Mouse (Mus musculus) cerebellum, postnatal 14 days (tissue): ENCODE measurements around the gene Sobp.

Experiments used
- DNase-seq, 2 experiments: peaks; one replicate each; pipeline ENCODE4 v3.0.0; 2021; ENCODE audit warnings: mixed read lengths in 2 of 2

Sobp gene

GRCm38 (mm10) chr10:42989910-42990309 lies 184.4 kb downstream of the Sobp start:
- peak; percentile 78 to 86 for DNase-seq

DNA sequence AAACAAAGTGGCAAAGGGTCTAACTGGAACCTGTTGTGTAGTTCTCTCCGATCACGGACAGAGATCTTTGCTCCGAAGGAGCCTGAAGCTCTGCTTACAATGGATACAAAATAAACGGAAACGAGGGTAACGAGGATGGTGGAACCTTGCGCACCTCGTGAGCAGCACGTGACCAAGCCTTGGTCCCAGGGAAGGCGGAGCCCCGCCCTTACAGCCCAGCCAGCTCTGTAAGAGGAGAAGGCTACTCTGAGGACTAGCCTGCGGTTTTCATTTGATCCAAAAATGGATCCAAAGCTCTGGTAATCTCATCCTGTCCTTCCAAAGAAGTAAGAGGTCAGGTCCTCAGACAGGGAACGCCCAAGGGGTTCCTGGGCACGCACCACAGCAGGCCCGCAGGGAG lies 185.7 kb downstream of the Sobp start:
- no peak for DNase-seq

- peak; percentile 46 to 57 for DNase-seq
Observed at GRCm38 (mm10) chr10:42987594-42988052, 186.7 kb downstream of the Sobp start.

- no peak for DNase-seq
Observed at GRCm38 (mm10) chr10:42984886-42985285, 189.4 kb downstream of the Sobp start.

GRCm38 (mm10) chr10:42980999-42981757 lies 193.2 kb downstream of the Sobp start:
- no peak for DNase-seq

DNA sequence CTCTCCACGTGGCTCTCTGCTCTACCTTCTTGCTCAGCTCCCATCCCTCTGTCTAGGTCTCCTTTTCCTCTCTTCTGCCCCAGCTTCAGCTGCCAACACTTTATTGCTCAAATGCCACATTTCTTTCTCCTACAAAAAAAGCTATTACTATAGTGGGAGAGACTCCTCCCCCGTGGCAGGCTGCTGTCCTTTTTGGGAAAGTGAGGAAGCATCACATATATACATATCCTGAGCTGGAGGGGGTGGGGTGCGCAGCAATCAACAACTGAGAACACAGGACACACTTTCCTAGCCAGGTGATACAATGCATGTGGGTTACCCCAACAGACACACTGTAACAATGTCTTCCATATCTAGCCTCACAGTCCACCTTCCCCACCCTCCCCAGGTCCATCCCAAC lies 196.0 kb downstream of the Sobp start:
- no peak for DNase-seq

DNA sequence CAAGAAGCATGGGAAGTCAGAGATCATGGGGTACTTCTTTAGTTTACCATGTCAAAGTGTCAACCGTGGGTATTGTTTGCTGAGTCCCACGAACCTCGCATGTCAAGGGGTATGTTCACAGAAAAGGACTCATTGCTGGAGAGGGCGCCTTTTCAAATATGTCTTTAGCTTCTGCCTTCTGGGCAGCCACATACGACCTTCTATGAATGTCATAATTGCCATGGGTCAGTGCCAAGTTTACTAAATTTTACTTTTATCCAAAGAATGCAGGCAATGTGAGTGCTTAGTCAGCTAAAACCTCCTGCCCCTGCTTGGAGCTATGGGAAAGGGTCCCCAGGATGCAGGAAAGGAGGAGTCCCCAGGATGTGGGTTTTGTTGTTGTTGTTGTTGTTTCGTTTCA lies 197.8 kb downstream of the Sobp start:
- no peak for DNase-seq

DNA sequence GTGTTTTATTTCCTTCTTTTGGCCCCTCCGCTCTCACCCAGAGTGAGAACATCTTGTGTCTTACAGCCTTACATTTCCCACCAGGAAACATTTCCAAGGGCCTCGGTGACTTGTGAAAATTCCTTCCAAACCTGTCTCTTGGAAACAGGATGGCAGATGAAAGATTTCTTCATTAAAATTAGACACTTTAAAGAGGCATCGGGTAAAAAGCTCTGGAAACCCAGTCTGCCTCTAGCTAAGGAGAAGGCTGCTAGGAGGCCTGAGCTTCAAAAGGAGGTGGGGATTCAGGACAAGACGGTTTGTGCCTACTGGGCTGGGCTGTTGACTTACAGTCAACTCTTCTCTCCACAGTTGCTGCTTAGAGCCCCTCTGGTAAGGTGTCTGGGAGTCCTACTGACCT lies 200.8 kb downstream of the Sobp start:
- DNase-seq: no peak

- DNase-seq: peak; percentile 77 to 90
Observed at GRCm38 (mm10) chr10:42972504-42973172, 201.7 kb downstream of the Sobp start.

GRCm38 (mm10) chr10:42968332-42968731 lies 206.0 kb downstream of the Sobp start:
- DNase-seq: no peak

GRCm38 (mm10) chr10:42963061-42963460 lies 211.3 kb downstream of the Sobp start:
- DNase-seq: no peak

DNA sequence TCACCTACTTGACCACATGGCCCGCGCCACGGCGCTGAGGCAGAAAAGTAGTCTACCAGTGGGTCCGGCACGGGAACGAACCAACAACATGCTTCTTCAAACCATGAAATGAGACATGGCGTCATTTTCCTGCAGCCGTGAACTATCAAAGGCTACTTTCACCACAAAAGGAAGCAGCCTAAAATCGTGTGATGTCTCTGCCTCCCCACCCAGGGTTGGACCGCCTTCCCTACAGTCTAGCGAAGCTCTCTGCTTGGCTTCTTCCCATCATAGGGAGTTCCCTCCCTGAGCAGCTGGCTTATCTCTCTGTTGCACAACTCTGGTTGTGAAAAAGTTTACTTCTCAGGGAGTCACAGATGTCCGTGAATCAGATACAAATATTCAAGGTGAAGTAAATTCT lies 211.7 kb downstream of the Sobp start:
- no peak for DNase-seq

GRCm38 (mm10) chr10:42962181-42962601 lies 212.1 kb downstream of the Sobp start:
- DNase-seq: no peak

DNA sequence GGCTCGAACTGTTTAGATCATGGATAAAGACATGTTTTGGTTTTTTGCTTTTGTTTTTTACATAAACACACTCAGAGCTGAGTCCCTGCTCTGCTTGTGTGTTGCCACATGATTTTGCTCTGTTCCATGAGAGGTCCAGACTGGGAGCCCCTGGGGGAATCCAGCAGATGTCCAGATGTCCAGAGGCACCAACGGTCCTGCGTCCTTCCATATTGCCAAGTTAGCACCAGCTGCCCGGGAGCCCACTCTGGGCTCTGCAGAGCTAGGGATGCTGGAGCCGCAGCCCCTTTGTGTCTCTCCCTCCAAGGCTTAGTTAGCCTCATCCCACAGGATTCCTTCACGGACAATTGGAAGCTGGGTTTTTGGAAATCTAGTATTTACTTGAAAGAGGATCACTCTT lies 212.6 kb downstream of the Sobp start:
- no peak for DNase-seq

DNA sequence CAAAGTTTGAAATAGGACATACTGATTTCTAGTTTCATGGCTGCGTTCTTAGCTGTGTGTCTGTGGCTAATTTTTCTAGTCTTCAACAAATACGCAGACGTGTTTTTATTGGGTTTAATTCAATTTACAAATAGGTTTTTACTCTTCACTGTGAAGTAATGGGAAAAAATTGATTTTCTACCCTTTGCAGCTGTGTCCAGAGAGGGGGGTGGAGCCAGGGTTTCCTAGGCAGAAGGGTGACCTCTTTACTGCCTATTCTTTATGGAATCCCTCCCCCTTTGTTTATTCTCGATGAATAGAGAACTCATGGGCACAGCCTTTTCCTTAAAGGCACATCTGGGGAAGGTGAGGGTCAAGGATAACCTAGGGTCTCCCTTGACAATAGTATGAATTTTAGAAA lies 215.6 kb downstream of the Sobp start:
- DNase-seq: no peak

GRCm38 (mm10) chr10:42957881-42958651 lies 216.3 kb downstream of the Sobp start:
- peak; percentile 87 to 88 for DNase-seq

DNA sequence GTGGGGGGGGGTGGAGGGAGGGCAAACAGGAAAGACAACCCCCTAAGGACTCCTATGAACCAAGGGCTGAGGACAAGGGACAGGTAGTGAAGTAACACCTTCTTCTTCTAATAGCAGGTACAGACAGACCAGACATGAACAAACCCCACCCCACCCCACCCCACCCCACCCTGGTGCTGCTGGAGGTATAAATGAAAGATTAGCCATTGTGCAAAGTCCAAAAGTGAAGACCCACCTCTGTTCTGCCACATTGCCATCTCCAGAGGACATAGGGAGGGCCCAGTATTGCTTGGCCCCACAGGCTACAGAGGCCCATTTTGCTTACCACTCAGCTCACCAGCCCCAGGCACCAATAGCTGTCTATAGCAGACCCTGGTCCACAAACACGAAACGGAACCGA lies 219.1 kb downstream of the Sobp start:
- no peak for DNase-seq

- no peak for DNase-seq
Observed at GRCm38 (mm10) chr10:42953601-42954000, 220.7 kb downstream of the Sobp start.
